Mouse (Mus musculus): ENCODE data around the gene Pla2g2c. TPM values are rescaled to one million over a fixed set of nuclear protein-coding genes. Genes with fewer than 3 reads are reported as not detected.

Gene Pla2g2c
- not detected for total RNA-seq (2021)

GRCm38 (mm10) chr4:138724354-138725126 lies at the start of gene Pla2g2c:
Pla2g2c (plus strand) TSS chr4:138724792.
- no peak for DNase-seq

GRCm38 (mm10) chr4:138676480-138676879 lies 48.1 kb upstream of the Pla2g2c start:
- peak; percentile 32 for DNase-seq

GRCm38 (mm10) chr4:138677579-138677978 lies 47.0 kb upstream of the Pla2g2c start:
- peak; percentile 24 for DNase-seq

GRCm38 (mm10) chr4:138680124-138680523 lies 44.5 kb upstream of the Pla2g2c start:
- no peak for DNase-seq

GRCm38 (mm10) chr4:138682760-138683159 lies 41.8 kb upstream of the Pla2g2c start:
- DNase-seq = no peak

- DNase-seq = no peak
Observed at GRCm38 (mm10) chr4:138685813-138686212, 38.8 kb upstream of the Pla2g2c start.

GRCm38 (mm10) chr4:138689094-138689512 lies 35.5 kb upstream of the Pla2g2c start:
- DNase-seq = no peak

- DNase-seq = no peak
Observed at GRCm38 (mm10) chr4:138690561-138690960, 34.0 kb upstream of the Pla2g2c start.

- no peak for DNase-seq
Observed at GRCm38 (mm10) chr4:138691443-138692181, 33.0 kb upstream of the Pla2g2c start.

GRCm38 (mm10) chr4:138693043-138693692 lies 31.4 kb upstream of the Pla2g2c start:
- no peak for DNase-seq

- DNase-seq = no peak
Observed at GRCm38 (mm10) chr4:138696720-138697119, 27.9 kb upstream of the Pla2g2c start.

- no peak for DNase-seq
Observed at GRCm38 (mm10) chr4:138697166-138697860, 27.3 kb upstream of the Pla2g2c start.

- DNase-seq = no peak
Observed at GRCm38 (mm10) chr4:138698296-138698695, 26.3 kb upstream of the Pla2g2c start.

GRCm38 (mm10) chr4:138700184-138700982 lies 24.2 kb upstream of the Pla2g2c start:
- peak; percentile 67 for DNase-seq

GRCm38 (mm10) chr4:138701111-138701510 lies 23.5 kb upstream of the Pla2g2c start:
- no peak for DNase-seq

GRCm38 (mm10) chr4:138702031-138702430 lies 22.6 kb upstream of the Pla2g2c start:
- no peak for DNase-seq

GRCm38 (mm10) chr4:138702528-138702927 lies 22.1 kb upstream of the Pla2g2c start:
- no peak for DNase-seq

- DNase-seq = no peak
Observed at GRCm38 (mm10) chr4:138703591-138703990, 21.0 kb upstream of the Pla2g2c start.

GRCm38 (mm10) chr4:138704169-138704568 lies 20.4 kb upstream of the Pla2g2c start:
- DNase-seq = no peak

GRCm38 (mm10) chr4:138706620-138707019 lies 18.0 kb upstream of the Pla2g2c start:
- DNase-seq = no peak

GRCm38 (mm10) chr4:138708636-138709035 lies 16.0 kb upstream of the Pla2g2c start:
- DNase-seq = peak; percentile 74

GRCm38 (mm10) chr4:138709246-138709645 lies 15.3 kb upstream of the Pla2g2c start:
- DNase-seq = no peak
